Mouse (Mus musculus) ES-E14 (cell line): ENCODE data around the gene Cela3a.
"Not testable (repeated sequence)": the region's sequence is repeated elsewhere in the genome, so short reads cannot be mapped to it uniquely, and the experiment has no call there.

Source experiments
- CHD2 ChIP-seq: IDR thresholded peaks from 2 replicates; pipeline ENCODE4 v1.6.1; 2014; ENCODE audit warnings: mild to moderate bottlenecking, low read depth, low read length, inconsistent platforms
- HCFC1 ChIP-seq: IDR thresholded peaks from 2 replicates; pipeline ENCODE4 v1.6.1; 2012; ENCODE audit warnings: low read length, inconsistent platforms, borderline replicate concordance; ENCODE audit not compliant: insufficient read depth

DNA sequence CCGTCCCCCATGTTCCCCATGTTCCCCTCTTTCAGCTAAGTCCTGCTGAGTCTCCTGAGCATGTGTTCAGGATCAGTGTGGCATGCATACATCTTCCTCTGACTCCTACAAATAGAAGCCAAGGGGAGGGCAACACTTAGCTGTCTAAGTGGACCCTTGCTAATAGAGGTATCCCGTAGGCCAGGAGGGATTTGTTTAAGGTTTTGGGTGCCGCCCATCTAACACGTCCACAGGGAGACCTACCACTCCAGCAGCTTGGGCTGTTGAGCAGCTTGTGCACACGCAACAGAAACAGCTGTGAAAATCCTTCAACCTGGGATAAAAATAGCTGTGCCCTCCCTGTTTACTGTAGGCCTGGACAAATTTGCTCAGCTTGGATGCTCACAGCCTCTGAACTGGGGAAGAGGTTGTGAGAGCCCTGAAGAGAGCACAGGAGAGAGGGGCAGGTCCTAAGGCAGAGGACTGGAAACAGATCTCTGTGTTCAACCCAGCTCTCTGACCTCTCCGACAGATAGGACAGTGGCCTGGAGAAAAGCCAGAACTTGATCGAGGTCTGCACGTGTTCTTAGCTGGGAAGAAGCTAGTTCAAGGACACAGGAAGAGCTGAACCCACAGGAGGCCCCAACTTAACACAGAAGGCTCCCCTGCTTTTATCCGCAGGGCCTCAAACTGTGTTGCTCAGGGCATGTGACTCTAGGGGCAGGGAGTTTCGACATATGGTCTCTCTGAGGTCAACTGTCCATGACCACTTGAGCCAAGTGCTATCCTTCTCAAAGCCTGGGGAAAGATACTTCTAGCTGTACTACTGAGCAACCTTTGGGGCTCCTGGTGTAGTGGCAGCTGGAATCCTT, 23.3 kb upstream of the Cela3a start:
- TF ChIP-seq HCFC1, CHD2: not testable (repeated sequence)
